Mouse (Mus musculus): ENCODE measurements around the gene Cobll1.

DNA sequence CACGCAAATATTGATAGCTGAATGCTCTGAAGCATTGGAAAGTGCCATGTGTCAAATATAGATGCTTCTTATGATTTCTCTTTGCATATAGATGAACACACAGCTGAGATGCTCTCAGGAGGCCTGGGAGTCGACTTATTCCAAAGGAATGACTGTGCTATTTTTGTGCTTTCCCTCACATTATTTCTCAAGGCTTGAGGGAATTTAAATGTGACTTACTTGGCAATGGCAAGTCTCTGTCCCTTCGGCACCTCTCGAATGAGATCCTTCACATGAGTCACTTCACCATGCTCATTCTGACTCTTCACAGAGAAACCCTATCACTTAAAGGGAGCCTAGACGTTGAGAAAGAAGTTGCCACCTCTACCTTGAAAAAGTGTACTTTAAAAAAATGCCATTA, 163.4 kb downstream of the Cobll1 start:
- TF ChIP-seq POLR2A (IDR thresholded peaks at IDR 0.05; ENCODE audit: low read depth, low read length): no peak
- TF ChIP-seq CTCF (IDR thresholded peaks at IDR 0.05; ENCODE audit: borderline replicate concordance, insufficient read depth, low read length): no peak
